13 mouse cellular contexts compared by ENCODE assay signal in the genomic region with DNA sequence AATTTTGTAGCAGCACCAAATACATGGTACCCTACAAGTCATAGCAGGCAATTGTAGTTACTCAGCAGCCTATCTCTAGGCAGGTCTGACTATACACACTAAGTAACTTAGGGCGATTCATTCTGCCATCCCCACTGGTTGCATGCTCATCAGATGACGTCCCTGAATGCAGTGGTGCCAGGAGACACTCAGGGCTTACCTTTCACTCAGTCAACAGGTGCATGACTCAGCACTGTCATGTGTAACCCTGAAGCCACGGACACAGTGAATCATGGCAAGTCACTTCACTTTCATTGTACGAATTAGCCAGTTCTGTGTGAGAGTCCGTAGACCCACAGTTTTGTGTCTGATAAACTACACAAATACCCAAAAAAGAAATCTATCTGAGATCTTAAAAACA.
"Had no signal": no experiment of that assay in that cellular context is flagged by ENCODE, and none has a peak within 500 bp of the region (broad histone marks: within the 10 kb centered on the region; RNA-seq: fewer than 3 reads in every experiment).

No protein-coding gene starts in this region.

- H3K27ac ChIP-seq: liver, embryonic 14.5 days; midbrain, embryonic 13.5 days; midbrain, embryonic 15.5 days; neural tube, embryonic 12.5 days had no signal

- DNase-seq: lung, adult 18-20 months; lung, embryonic 14.5 days; lung, postnatal 10 days; lung, postnatal 4 days; right cerebral cortex, postnatal 14 days; thymus, adult 2 months; thymus, postnatal 25 days; thymus, postnatal 4 days had no signal

- ATAC-seq: midbrain, embryonic 15.5 days had no signal

- H3K36me3 ChIP-seq: midbrain, embryonic 13.5 days; midbrain, embryonic 15.5 days; neural tube, embryonic 12.5 days had no signal

- H3K4me2 ChIP-seq: lung, embryonic 14.5 days; midbrain, embryonic 11.5 days; midbrain, embryonic 13.5 days; midbrain, embryonic 15.5 days; neural tube, embryonic 12.5 days had no signal

- H3K4me3 ChIP-seq: midbrain, embryonic 13.5 days; midbrain, embryonic 15.5 days; neural tube, embryonic 12.5 days had no signal

- H3K9ac ChIP-seq: liver, embryonic 14.5 days; lung, embryonic 14.5 days; midbrain, embryonic 13.5 days; midbrain, embryonic 15.5 days; neural tube, embryonic 12.5 days had no signal

- H3K4me1 ChIP-seq: midbrain, embryonic 13.5 days; midbrain, embryonic 15.5 days; neural tube, embryonic 12.5 days had no signal

- H3K27me3 ChIP-seq: midbrain, embryonic 13.5 days; midbrain, embryonic 15.5 days; neural tube, embryonic 12.5 days had no signal

- H3K9me3 ChIP-seq: midbrain, embryonic 13.5 days; midbrain, embryonic 15.5 days; neural tube, embryonic 12.5 days had no signal
